Mouse (Mus musculus) CD4-positive helper T cell, adult 2 months (primary cell): ENCODE results near the gene Phip.
A peak's percentile ranks its signal among the peaks of the same experiment; 100 is the strongest.

Experiments
- DNase-seq: peaks from one replicate; pipeline ENCODE4 v3.0.0-alpha.2; 2012; ENCODE audit warnings: low read depth, missing footprints, low spot score

Phip gene

GRCm38 (mm10) chr9:82975342-82976215 is at the start of gene Phip:
Gene Phip, minus strand, starts transcription at chr9:82975516.
- DNase-seq: peak; percentile 97

- DNase-seq: peak; percentile 29
These were observed 48.4 kb upstream of the Phip start for GRCm38 (mm10) chr9:83023724-83024123.

DNA sequence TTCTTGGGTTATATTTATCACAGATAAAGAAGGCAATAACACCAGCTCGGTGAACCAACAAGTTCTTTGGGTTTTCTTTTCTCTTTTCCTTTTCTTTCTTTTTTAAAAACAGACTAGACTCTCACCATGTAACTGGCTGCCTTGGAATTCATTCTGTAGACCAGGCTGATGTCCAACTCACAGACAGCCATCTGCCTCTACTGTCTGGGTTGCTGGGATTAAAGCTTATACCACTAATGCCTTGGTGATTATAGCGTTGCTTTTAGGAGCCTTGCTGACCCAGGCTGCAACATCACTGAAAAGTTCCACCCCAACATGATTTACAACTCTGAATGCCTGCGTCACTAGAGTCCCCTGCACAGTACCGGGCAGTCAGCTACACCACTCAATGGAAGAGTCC is 39.2 kb upstream of the Phip start:
- DNase-seq: no peak

GRCm38 (mm10) chr9:83008306-83008705 is 33.0 kb upstream of the Phip start:
- no peak for DNase-seq

DNA sequence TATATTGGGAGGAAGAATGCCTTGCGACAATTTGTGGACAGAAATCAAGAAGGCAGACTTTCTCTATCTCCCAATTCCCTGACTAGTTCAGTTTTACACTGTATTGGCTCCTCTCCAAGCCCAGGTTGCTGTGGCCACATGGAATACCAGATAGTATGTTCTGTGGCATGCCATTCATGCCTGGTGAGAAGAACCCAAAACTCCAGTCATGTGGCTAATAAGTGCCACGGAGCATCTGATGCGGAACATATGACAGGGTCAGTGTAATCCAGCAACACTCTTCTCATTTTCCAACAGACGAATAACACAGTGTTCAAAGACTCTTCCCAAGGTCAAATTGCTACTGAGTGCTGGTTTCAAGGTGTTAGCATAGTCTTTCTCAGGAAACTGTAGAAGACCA is 26.0 kb upstream of the Phip start:
- no peak for DNase-seq

- no peak for DNase-seq
These were observed 22.6 kb upstream of the Phip start for GRCm38 (mm10) chr9:82997765-82998500.

GRCm38 (mm10) chr9:82976936-82977335 is 1.6 kb upstream of the Phip start:
- DNase-seq: no peak

DNA sequence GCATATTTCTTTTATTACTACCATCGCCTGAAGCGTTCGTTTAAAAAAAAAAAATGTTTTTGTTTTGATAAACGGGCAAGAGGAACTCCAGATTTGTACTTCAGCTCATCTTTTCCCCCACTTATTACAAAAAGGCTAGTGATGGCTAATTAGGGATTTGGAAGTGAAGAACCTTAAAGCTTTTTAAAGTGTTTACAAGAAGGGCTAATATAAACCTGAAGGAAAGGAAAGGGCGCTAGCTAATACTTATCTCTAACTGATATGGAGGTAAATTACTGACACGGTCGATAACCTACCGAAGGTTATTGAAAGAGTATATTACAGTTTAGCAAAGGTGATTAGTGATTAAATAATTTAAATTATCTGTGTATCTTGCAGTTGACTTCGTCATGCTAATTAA is 903 bp upstream of the Phip start:
- DNase-seq: no peak

DNA sequence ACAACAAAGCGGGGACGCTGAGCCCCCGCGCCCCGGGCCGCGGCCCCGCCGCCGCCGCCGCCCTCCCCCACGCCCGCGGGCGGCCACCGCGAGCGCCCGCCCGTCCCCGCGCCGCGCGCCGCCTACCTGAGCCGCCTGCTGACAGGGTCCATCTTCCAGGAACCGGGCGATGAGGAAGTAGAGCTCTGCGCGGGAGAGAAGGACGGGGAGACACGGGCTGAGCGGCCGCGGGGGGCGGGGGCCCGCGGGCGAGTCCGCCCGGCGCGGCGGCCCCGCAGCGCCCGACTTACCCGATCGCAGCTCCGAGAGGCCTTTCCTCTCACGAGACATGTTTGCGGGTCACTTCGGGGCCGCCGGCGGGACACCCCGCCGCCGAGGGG is 364 bp downstream of the Phip start:
- no peak for DNase-seq

DNA sequence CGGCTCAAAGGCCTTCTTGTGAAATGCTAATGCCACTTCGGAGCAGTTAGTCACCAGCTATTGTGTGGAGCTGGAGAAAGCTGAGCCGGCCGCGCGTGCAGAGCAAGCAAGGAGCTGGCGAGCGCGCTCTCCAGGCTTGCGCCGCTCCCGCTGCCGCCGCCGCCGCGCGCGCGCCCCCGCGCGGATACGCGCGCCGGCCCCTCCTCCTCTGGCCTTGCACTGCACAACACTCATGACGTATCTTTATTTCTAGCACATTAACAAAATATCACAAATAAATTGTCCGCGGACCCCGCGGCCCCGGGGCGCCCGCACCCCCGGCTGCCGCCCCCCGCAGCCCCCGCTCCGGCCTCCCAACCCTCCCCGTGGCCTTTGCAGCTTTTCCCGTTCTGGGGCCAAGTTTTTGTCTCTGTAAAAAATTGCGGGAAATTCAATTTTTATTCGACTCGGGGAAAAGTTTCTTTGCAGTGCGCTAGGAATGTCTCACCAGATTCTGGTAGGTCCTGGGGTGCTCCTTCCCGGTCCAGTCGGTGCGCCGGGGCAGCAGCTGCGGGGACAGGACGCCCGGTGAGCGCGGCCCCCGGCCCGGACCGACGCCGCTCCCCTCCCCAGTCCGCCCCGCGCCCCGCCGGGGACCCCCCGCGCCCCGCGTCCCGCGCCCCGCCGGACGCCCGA is 992 bp downstream of the Phip start:
- peak; percentile 88 for DNase-seq

DNA sequence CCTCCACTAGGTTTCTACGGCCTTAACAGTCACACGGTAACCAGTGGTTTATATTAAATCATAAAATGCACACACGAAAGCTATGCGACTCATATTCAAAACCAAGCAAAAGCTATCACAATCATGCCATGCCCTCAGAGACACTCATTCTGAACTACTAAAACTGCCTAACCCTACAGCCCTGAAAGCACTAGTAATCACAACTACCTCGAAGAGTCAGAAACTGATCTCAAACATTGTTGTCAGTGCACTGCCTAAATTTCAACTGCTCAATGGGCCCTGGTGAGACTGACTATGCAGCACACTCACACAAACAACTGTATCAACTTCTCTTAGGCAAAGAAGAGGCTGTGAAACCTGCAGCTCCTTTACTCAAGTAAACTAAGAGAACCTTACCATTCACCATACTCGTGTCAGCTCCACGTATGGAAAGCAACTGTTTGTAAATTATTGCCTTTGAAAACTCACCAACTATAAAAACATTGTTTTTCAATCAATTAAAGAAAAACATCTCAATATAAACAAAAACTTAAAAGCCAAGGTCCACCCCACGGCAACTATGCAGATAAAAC is 1.9 kb downstream of the Phip start:
- DNase-seq: peak; percentile 16

- DNase-seq: no peak
These were observed 3.9 kb downstream of the Phip start for GRCm38 (mm10) chr9:82971433-82971832.

- DNase-seq: no peak
These were observed 8.2 kb downstream of the Phip start for GRCm38 (mm10) chr9:82967076-82967621.

- DNase-seq: peak; percentile 41
These were observed 11.3 kb downstream of the Phip start for GRCm38 (mm10) chr9:82963981-82964380.

DNA sequence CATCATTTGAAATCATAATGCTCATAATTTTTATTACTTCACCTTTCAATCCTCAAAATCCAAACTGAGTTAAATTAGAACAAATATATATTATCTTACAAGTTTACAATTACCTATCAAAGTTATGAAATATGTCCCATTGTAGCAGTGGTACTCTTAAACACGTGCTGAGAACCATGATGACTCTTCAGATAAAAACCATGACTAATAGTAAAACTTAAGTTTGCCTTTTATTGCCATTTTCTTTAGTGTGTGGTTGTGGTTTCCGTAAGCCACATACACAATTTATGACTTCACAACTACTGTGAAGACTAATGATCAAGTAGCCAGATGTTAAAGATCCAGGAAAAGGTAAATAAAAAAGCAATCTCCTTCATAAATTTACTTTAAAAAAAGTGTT is 14.0 kb downstream of the Phip start:
- peak; percentile 39 for DNase-seq

DNA sequence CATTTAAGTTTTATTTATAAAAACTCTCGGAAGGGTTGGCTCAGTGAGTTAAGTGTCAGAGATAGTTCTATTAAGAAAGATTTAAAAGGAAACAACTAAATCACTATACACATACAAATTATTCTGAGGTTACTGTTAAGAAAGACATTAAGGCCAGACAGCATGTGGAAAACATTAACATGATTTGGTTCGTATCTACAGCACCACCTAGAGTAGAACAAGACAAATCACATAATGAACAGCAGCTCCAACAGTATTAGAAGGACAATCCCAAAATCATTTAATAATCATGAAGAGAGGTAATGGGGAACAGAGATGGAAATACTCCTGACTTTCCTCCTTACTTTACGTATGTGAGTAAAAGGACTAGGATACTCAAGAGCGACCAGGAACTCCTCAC is 20.0 kb downstream of the Phip start:
- no peak for DNase-seq

- no peak for DNase-seq
These were observed 23.0 kb downstream of the Phip start for GRCm38 (mm10) chr9:82952330-82952729.

DNA sequence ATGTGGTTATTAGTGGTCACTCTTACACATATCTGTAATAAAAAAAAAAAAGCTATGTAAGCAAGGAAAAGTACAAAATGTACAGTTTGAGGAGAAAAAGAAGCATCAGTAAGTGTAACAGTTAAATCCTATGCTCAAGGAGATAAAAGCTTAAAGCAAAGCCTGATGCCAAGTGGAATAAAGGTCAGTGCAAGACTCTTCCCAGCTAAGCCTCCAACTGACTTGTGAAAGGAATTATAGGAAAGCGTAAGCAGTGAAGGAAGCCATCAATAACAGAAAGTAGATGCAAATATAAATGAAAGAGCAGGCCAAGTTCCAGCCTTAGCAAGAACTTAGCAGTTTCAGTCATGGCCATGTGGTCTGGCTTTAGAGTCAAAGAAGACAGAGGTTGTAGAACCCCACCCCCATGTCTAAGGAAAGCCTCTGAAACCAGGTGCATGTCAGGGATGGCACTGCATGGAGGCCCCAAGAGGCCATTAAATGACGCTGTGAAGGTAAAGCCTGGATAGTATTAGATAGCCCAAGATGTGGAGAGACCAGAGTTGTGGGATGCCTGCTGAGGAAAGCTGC is 23.8 kb downstream of the Phip start:
- DNase-seq: no peak

GRCm38 (mm10) chr9:82907246-82907645 is 68.1 kb downstream of the Phip start:
- DNase-seq: no peak

DNA sequence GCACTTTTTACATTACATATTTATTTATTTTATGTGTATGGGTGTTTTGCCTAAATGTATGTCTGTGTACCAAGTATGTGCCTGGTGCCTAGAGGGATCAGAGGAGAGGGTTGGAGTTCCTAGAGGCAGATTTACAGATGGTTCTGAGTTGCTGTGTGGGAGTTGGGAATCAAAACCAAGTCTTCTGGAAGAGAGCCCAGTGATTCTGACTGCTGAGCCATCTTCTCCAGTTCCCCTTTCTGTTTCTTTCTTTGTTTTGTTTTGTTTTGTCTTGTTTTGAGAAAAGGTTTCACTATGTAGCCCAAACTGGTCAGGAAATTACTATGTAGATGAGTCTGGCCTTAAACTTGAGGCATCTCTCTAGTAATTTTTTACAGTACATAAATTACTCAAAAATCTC is 86.7 kb downstream of the Phip start:
- DNase-seq: no peak

- DNase-seq: peak; percentile 20
These were observed 91.1 kb downstream of the Phip start for GRCm38 (mm10) chr9:82884177-82884576.
